Mouse (Mus musculus) C2C12 (cell line): ENCODE measurements at regions not wholly inside any gene's neighbourhood (a gene's known extent, or its start where the extent isn't known, plus 50 kb on each side); places are given as distances from the start of the nearest gene placed in this dataset.

ENCODE experiments used
- CTCF ChIP-seq: IDR thresholded peaks from one replicate; pipeline ENCODE4 v1.5.1; 2011; ENCODE audit not compliant: control insufficient read depth, insufficient read depth, insufficient read length
- FOSL1 ChIP-seq: IDR thresholded peaks from one replicate; pipeline ENCODE4 v1.8.0; 2011; ENCODE audit warnings: mild to moderate bottlenecking, low read length; ENCODE audit not compliant: poor library complexity, insufficient read depth, severe bottlenecking
- MAX ChIP-seq: IDR thresholded peaks from one replicate; pipeline ENCODE4 v1.6.1; 2011; ENCODE audit warnings: mild to moderate bottlenecking, control low read depth
- MYOG ChIP-seq: IDR thresholded peaks from one replicate; pipeline ENCODE4 v1.6.1; 2011; ENCODE audit not compliant: control insufficient read depth, insufficient read length; ENCODE audit errors: extremely low read depth
- USF1 ChIP-seq: IDR thresholded peaks from one replicate; pipeline ENCODE4 v1.6.1; 2011; ENCODE audit warnings: low read depth, mild to moderate bottlenecking, control low read depth, moderate library complexity

DNA sequence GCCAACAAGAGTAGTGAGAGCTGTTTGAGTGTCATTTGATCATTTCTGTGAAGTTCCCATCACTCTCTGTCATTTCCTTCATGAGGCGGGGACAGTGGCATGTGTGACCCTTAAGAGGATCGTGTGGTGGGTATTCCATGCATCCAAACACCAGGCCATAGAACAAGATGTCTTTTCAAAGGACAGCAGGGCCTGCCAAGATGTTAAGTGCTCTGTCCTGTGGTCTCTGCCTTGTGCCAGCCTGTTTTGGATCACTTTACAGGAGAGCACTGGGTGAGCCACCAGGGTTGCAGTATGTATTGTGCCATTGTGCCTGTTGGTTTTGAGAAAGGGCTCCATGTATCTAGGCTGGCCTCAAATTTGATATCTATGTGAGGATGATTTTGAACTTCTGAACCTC lies 173.6 kb upstream of the Gli2 start:
- TF ChIP-seq CTCF = no peak
- TF ChIP-seq MYOG = no peak
- no peak for TF ChIP-seq FOSL1
- TF ChIP-seq MAX = no peak
- no peak for TF ChIP-seq USF1
